Mouse (Mus musculus): Measurements from ENCODE around the gene Krt5.
"Not testable (repeated sequence)": the region's sequence is repeated elsewhere in the genome, so short reads cannot be mapped to it uniquely, and the experiment has no call there.

Krt5 gene

GRCm38 (mm10) chr15:101712720-101713119 lies at the start of gene Krt5:
Gene Krt5, minus strand, starts transcription at chr15:101712898.
- DNase-seq: no peak

GRCm38 (mm10) chr15:101742711-101743110 lies 30.0 kb upstream of the Krt5 start, which contains the start of gene Krt71:
Gene Krt71, minus strand, starts transcription at chr15:101743109.
- no peak for DNase-seq

GRCm38 (mm10) chr15:101737786-101738185 lies 25.1 kb upstream of the Krt5 start:
- DNase-seq: no peak

GRCm38 (mm10) chr15:101730653-101731052 lies 18.0 kb upstream of the Krt5 start:
- DNase-seq: no peak

GRCm38 (mm10) chr15:101724686-101725085 lies 12.0 kb upstream of the Krt5 start:
- DNase-seq: no peak

- DNase-seq: no peak
These were observed 3.1 kb upstream of the Krt5 start for GRCm38 (mm10) chr15:101715831-101716230.

- no peak for DNase-seq
These were observed 1.7 kb upstream of the Krt5 start for GRCm38 (mm10) chr15:101714356-101714755.

GRCm38 (mm10) chr15:101713731-101714130 lies 1.0 kb upstream of the Krt5 start:
- no peak for DNase-seq

GRCm38 (mm10) chr15:101708683-101709082 lies 4.0 kb downstream of the Krt5 start:
- DNase-seq: no peak

GRCm38 (mm10) chr15:101707454-101707853 lies 5.2 kb downstream of the Krt5 start:
- no peak for DNase-seq

- no peak for DNase-seq
These were observed 8.6 kb downstream of the Krt5 start for GRCm38 (mm10) chr15:101704066-101704465.

GRCm38 (mm10) chr15:101702380-101702779 lies 10.3 kb downstream of the Krt5 start:
- DNase-seq: no peak

- DNase-seq: no peak
These were observed 12.8 kb downstream of the Krt5 start for GRCm38 (mm10) chr15:101699866-101700265.

- no peak for DNase-seq
These were observed 13.5 kb downstream of the Krt5 start for GRCm38 (mm10) chr15:101699192-101699591.

GRCm38 (mm10) chr15:101697326-101698188 lies 15.1 kb downstream of the Krt5 start:
- DNase-seq: no peak

GRCm38 (mm10) chr15:101694207-101694606 lies 18.5 kb downstream of the Krt5 start, which contains the start of gene Krt6a:
Gene Krt6a, minus strand, starts transcription at chr15:101694307.
- no peak for DNase-seq

- not testable (repeated sequence) for DNase-seq
These were observed 22.2 kb downstream of the Krt5 start for GRCm38 (mm10) chr15:101690460-101690859.

GRCm38 (mm10) chr15:101688161-101688560 lies 24.5 kb downstream of the Krt5 start:
- DNase-seq: no peak

GRCm38 (mm10) chr15:101680187-101680586 lies 32.5 kb downstream of the Krt5 start, which contains the start of gene Krt6b:
Gene Krt6b, minus strand, starts transcription at chr15:101680287.
- no peak for DNase-seq

GRCm38 (mm10) chr15:101675978-101676377 lies 36.7 kb downstream of the Krt5 start:
- DNase-seq: no peak
